Mouse (Mus musculus) mouse trophoblast stem cell (cell line): ENCODE results near the gene Gm33815.
"Not testable (repeated sequence)": the region's sequence is repeated elsewhere in the genome, so short reads cannot be mapped to it uniquely, and the experiment has no call there.

Source experiments
- in situ Hi-C, 2 experiments: fragments of 300-500 bp; cut with MseI, MboI; formaldehyde crosslinking; loops; 2 replicates in 1 of 2; 3 replicates in 1 of 2; pipeline ENCODE4 v1.15.1; 2025

The Gm33815 gene

GRCm38 (mm10) chrY:69320832-69321231, at the start of gene Gm33815:
TSS of gene Gm33815 (plus strand) at chrY:69321132.
- in situ Hi-C loops: not testable (repeated sequence)
